Mouse (Mus musculus) frontal cortex, postnatal 36 days (tissue): ENCODE data around the gene Uqcr10.
"Not testable (repeated sequence)": the region's sequence is repeated elsewhere in the genome, so short reads cannot be mapped to it uniquely, and the experiment has no call there.

Source experiments
- DNase-seq, 2 experiments: peaks; one replicate each; pipeline ENCODE4 v3.0.0; 2022; ENCODE audit warnings: low spot score in 2 of 2

Uqcr10 gene

DNA sequence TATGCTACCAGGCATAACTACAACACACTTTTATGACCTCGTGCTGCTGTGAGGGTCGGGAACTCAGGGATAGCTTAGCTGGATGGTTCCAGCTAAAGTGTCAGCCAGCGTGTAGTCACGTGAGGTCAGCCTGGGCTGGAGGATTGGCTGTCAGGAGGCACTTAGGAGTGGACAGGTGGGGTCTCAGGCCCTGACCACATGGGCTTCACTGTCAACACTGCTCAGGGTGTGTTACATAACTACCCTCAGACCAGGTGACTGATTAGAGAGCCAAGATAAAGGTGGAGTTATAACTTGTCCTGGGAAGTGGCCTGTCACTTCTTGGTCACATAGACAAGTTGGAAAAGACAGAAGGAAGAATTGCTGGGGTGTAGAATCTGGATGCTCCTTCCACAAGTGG is 11.5 kb upstream of the Uqcr10 start:
- DNase-seq: no peak

DNA sequence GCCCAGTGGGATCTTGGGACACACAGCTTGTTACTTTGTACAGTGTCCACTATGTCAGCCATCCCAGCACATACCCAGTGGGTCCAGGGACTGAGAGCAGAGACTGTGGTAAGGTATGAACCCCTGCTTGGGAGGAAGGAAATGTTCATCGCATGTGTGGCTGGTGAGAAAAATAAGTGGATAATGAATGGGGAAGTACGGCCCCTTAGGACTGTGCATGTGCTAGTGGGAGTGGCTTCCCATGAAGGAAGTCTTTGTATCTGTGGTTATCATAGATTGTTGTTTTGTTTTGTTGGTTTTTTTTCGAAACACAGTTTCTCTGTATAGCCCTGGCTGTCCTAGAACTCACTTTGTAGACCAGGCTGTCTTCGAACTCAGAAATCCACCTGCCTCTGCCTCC is 10.6 kb upstream of the Uqcr10 start:
- no peak for DNase-seq

DNA sequence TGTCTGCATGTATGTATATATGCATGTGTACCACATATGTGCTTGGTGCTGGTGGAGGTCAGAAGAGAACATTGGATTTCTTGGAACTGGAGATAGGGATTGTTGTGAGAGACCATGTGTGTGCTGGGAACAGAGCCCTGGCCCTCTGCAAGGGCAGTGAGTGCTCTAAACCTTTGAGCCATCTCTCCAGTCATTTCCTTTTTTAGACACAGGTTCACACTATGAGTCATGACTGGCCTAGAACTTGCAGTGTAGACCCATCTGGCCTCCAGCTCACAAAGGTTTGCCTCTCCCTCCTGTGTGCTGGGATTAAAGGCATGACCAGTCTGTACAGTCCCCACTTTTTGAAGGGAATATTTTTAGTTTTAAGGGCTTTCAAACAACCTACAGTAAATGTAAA is 8.7 kb upstream of the Uqcr10 start:
- DNase-seq: no peak

DNA sequence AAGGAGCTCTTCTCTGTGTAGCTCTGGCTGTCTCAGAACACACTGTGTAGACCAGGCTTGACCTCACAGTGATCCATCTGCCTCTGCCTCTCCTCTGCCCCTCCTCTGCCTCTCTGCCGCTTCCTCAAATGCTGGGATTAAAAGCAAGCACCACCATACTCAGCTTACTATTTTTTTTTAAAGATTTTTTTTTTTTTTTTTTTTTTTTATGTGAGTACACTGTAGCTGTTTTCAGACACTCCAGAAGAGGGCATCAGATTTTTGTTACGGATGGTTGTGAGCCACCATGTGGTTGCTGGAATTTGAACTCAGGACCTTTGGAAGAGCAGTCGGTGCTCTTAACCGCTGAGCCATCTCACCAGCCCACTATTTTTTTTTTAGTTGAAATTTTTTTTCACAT is 6.0 kb upstream of the Uqcr10 start:
- not testable (repeated sequence) for DNase-seq

DNA sequence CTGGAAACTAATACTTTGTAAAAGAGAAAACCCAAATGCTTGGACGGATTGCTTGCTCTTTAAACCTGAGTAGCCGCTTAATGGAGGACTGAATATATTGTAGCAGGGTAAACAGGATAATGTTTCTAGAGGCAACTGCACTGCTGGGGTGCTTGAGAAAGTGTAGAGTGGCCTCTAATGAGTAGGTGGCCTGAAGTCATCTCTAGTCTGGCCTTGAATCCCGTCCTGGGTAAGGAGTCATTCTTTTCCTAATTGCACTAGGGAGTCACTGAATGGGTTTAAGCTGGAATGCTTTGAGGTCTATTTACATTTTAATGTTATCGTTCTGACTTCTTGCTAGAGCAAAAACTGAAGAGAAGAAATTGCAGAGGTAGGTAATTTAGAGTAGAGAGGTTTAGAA is 1.0 kb upstream of the Uqcr10 start:
- DNase-seq: no peak

- DNase-seq: no peak
Observed at GRCm38 (mm10) chr11:4703688-4704071, 462 bp downstream of the Uqcr10 start.

DNA sequence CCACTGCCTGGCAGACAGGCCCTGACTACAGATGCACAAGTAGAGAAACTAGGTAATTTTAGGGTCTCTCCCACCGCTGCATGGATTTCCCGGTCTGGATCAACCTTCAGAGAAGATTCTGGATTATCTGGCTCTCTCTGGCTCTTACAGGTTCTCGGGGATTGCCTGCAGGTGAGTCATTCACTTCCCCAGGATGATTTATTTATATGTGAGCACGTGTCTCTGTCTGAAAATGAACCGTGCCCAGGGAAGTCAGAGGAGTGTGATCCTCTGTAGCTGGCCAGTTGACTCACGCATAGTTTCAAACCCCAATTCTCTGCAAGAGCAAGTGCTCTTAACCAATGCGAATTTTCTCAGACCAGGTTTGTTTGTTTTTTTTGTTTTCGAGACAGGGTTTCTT is 3.4 kb downstream of the Uqcr10 start:
- no peak for DNase-seq

DNA sequence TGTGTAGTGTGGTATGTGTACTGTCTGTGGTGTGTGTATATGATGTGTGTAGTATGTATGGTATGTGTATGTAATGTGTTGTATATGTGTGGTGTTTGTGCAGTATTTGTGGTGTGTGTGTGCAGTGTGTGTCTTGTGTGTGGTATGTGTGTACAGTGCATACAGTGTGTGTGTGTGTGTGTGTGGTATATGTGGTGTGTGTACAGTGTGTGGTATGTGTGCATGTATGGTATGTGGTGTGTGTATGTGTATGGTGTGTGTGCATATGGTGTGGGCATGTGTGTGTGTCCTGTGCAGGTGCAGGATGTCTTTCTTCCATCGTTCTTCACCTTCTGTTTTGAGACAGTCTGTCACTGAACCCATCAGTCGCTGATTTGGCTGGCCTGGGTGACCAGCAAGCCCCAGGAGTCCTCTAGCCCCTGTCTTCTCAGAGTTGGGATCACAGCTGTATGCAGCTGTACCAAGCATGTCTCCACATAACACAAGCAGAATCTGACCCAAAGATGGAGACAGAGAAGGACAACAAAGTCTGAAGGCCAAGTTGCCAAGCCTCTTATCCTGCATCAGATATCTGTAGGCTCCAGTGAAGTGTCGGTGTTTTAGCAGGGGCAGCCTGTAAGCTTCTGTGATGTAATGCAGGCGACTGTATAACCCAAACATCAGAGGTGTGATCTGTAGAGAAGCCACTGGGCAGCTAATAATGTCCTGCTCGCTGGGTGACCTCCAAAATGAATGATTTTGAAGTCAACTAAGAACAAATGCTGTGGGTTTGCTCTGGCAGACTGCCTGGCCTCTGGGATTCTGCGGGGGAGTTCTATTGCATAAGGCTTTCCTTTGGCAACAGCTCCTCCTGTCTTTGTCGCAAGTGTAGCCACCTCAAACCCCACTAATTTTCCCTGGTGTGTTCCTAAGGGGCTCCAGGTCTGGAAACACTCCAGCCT is 6.8 kb downstream of the Uqcr10 start:
- DNase-seq: peak; percentile 75 to 81

DNA sequence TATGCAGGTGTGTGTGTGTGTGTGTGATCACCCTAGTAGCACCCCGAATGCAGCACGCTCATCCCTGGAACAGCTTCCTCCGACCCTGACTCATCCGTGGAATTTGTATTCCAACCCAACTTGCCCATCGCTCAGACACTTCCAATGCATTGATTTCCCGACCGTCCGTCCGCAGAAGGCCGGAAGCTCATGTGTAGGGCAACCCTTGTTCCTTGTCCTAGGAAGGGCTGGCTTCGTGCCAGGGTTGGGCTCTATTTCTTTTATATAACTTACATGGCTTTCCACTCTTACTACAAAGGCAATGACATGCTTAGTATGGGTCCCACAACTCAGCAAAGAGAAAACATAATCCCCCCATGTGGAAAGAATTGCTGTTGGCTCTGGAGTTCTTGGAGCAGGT is 12.0 kb downstream of the Uqcr10 start:
- no peak for DNase-seq

- DNase-seq: no peak
Observed at GRCm38 (mm10) chr11:4691213-4691612, 12.9 kb downstream of the Uqcr10 start.

DNA sequence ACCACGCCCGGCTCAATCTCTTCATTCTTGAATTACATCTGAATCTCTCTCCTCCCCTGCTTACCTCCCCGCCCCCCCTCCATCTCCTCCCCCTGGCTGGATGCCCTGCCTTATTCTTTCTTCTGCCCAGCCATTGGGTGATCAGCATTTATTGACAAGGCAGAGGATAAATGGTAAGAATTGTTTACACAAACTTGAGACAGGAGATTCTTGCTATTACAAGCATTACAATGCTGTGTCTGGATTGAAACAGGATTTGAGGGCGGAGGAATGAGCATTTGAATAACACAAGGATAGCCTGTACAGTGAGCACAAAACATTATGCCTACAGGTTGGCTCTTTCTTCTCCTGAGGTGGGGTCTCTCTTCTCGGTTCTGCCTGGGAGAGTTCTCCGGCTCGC is 13.8 kb downstream of the Uqcr10 start:
- no peak for DNase-seq

GRCm38 (mm10) chr11:4688632-4689380 is 15.3 kb downstream of the Uqcr10 start:
- DNase-seq: no peak

DNA sequence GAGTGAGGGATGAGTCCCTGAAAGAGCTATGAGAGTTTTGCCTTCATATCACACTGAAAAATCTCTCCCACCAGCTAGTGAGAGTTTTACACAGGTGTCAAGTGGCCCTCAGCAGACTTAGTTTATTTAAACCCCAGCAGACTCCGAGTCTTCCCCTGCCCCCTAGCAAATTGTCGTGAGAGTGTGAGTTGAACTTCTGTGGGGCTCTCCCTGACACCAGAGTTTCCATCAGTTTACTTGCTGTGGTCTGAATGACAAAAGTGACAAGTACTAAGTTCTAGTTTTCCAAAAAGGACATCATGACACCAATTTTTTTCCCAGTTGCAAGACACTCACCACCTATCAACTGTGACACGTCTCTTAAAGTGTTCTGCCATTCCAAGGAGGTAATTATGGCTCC is 16.3 kb downstream of the Uqcr10 start:
- DNase-seq: no peak

DNA sequence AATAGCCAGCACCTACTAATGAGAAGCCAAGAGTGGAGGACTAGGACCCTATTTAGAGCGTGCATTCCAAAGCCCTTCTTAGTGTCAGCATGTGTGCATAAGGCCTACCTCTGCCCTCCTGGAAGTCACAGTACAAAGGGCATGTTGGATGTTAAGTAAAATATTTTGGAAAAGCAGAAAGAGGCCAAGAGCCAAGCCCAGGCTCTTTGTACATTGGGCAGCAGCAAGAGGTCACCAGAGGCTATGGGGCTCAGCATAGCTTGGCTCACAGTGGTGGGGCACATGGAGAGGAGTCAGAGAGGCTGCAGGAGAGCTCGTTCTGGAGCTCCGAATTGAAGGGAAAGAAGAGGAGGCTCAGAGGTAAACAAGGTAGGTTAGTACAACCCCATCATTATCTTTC is 17.1 kb downstream of the Uqcr10 start:
- no peak for DNase-seq

DNA sequence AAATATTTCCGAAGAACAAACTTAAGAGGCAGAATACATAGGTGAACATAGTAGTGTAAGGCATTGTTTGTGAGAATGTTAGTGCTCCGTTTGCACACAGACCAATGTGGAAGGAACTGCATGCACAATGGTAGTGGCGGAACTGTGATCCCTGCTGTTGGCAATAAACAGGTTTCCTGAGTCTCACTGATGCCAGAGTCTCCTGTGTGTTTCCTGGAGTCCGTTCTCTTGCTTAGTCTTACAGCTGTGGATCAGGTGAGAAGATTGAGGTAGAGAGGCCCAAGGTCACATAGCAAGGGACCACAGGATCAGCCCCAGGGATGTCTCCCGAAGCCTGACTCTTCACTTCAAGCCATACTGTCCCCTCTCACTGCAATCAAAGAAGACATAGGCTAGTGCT is 18.6 kb downstream of the Uqcr10 start:
- no peak for DNase-seq

DNA sequence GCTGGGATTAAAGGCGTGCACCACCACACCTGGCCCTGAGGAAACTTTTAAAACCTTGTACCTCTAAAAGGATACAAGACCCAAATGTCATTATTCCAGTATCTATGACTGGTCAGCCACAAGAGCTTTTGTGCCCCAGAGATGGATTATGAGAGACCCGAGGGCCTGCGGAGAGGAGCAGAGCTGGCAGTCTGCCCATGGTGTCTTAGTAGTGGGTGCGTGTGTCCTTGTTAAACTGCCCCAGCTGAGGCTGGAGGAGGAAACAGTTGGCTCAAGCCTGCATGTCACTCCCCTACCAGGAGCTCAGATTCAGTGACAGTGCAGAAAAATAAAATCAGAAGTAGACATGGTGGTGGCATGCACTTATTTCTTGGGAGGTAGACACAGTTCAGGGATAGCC is 19.1 kb downstream of the Uqcr10 start:
- DNase-seq: no peak

DNA sequence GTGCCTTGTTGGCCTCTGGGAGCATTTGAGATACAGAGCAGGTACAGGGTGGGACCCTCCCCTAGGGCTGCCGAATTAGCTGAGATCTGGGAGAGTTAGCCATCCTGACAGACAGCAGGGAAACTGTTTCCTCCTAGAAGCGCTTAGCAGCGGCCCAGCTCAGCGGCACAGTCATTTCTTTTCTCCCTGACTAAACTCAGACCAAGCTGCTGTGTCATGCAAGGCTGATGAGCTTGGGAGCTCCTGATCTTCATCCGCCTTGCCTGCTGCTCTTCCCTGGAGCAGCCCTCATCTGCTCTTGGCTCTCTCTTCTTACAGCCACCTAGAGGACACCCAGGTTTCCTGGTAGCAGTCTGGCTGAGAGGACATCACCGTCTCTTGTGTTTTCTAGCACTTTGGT is 20.0 kb downstream of the Uqcr10 start:
- no peak for DNase-seq

GRCm38 (mm10) chr11:4683516-4683915 is 20.6 kb downstream of the Uqcr10 start:
- no peak for DNase-seq

DNA sequence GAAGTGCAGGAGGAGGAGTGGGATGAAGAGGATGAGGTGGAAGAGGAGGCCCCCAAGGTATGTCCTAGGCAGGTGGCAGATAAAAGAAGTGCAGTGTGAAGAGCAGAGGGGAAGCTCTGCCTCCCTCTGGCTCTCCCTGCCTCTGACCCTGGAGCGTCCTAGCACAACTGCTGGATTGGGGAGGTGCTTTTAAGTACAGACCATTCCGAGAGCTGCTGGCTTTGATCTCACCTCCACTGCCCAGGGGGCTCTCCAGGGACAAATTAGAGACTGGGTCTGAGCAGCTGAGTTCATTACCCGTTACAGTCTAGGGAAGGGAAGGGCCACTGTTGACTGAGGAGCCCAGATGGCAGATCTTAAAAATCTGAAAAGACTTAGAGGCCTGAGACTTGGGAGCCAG is 24.0 kb downstream of the Uqcr10 start:
- DNase-seq: no peak

- DNase-seq: peak; percentile 35 to 52
Observed at GRCm38 (mm10) chr11:4679441-4679832, 24.7 kb downstream of the Uqcr10 start.

DNA sequence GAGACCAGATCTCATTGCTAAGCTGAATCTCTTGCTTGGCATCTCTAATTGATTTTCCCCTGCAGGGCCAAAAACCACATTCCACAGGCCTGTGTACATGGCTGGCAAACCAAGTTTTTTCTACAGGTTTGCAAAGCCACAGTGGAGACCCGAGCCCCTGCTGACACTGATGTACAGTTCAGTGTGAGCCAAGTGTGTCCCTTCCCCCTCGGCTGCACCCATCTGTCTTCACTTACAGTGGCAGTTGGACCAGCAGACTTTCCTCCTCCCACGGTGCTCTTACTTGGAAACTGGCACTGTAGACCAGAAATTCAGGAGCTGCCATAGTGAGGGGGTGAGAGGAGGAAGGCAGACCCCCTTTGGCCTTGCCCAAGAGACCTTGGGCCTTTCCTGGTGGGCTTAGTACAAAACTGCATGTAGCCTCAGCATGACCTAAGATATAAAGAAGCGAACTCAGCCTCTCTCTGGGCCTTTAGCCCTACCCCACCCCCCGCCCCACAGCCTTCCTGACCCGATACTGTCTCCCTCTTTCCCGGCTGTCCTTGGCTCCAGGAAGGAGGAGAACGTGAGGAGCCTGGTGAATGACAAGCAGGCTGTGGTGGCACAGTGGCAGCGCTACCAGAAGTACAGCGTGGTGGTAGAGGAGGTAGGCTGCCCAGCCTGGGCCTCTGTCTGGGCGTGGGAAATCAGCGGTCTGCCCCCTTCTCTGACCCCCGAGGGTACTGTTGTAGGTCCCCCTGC is 25.3 kb downstream of the Uqcr10 start:
- peak; percentile 61 to 84 for DNase-seq

DNA sequence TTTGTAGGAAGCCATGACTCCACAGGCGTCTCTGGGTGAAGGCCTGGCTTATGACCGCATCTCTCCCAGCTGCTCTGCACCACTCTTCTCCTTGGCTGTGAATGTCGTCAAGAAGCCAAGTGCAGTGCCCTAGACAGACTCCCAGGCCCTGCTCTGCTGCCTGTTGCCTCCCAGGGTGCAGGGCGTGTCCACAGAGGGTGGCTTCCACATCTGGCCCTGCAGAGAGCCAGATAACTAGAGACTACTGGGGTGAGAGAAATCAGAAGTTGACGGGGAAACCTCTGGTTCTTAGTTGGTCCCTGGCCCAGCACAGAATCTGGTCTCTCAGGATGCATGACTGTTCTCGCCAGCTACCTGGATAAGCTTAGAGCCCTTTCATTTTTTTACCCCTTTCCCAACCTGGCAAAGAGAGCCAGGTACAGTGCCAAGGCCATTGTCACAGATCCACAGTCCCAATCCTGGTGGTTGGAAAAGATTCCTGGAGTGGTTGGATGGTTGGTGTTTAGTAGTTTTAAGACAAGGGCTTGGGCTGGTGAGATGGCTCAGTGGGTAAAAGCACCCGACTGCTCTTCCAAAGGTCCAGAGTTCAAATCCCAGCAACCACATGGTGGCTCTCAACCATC is 26.8 kb downstream of the Uqcr10 start:
- DNase-seq: no peak
